ENCODE assay signal across 23 mouse cellular contexts in the genomic region with DNA sequence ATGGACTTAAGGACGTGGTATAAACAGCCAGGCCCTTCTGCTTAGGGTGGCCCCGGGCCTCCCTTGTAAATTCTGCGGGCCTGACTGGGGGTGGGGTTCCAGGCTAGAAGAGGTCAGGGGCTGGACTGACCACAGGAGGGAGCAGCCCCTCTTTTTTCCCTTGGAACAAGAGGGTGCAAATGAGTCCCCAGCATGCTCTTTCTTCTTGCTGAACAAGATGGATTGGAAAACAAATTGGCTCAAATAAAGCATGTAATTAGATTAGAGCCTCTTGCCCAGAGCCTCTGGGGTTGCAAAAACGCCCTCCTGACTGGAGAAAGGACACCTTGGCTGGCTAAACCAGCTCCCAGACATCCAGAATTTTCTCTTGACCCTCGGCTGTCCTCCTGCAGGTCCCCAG.
A peak's percentile ranks its signal among the peaks of the same experiment; 100 is the strongest.
DNase-seq lines count a peak whose midpoint lies in the region; ATAC-seq and TF ChIP-seq lines count a peak whose summit lies in the region.
"Had no signal": no experiment of that assay in that cellular context is flagged by ENCODE, and none has a peak within 500 bp of the region (broad histone marks: within the 10 kb centered on the region; RNA-seq: fewer than 3 reads in every experiment).

No protein-coding gene starts in this region.

- H3K4me1 ChIP-seq in midbrain, embryonic 10.5 days = peaks cover 34% of the 10 kb centered on the region
- peaks cover 12% of the 10 kb centered on the region for H3K4me1 ChIP-seq in midbrain, embryonic 11.5 days (ENCODE audit: control insufficient read depth, insufficient read depth, low read length)
- peaks cover 19% of the 10 kb centered on the region for H3K4me1 ChIP-seq in hindbrain, embryonic 15.5 days (replicated peaks)
- H3K4me1 ChIP-seq in stomach, postnatal 0 days (replicated peaks; ENCODE audit: control insufficient read depth, insufficient read depth) = no peaks in the 10 kb centered on the region
- H3K4me1 ChIP-seq: megakaryocyte, embryonic 14.5 days had no signal

- no peak for TF ChIP-seq EP300 in stomach, postnatal 0 days (optimal IDR thresholded peaks at IDR 0.05)

- no peak overlapping the region for H3K9ac ChIP-seq in midbrain, embryonic 11.5 days (ENCODE audit: low read length)
- H3K9ac ChIP-seq in hindbrain, embryonic 15.5 days = no peak overlapping the region
- no peak overlapping the region for H3K9ac ChIP-seq in stomach, postnatal 0 days (ENCODE audit: low read length)
- H3K9ac ChIP-seq: neural tube, embryonic 15.5 days had no signal

- peak overlapping the region; percentile 49; the same call in 1 of the 2 replicates for H3K27ac ChIP-seq in midbrain, embryonic 10.5 days (replicated peaks)
- no peak overlapping the region for H3K27ac ChIP-seq in midbrain, embryonic 11.5 days (ENCODE audit: low read depth, low read length)
- H3K27ac ChIP-seq in hindbrain, embryonic 15.5 days (replicated peaks) = no peak overlapping the region
- no peak overlapping the region for H3K27ac ChIP-seq in stomach, postnatal 0 days (replicated peaks)
- H3K27ac ChIP-seq: left cerebral cortex, adult 2 months; neural tube, embryonic 15.5 days had no signal

- DNase-seq in midbrain, embryonic 10.5 days (ENCODE audit: low spot score) = peak; percentile 34
- no peak for DNase-seq in midbrain, embryonic 11.5 days (ENCODE audit: low spot score, missing footprints)
- peak; percentile 45 for DNase-seq in embryo, embryonic 9.5 days (ENCODE audit: extremely low spot score)
- no peak for DNase-seq in stomach, postnatal 0 days (ENCODE audit: low spot score)
- DNase-seq in urinary bladder, postnatal 4 days (ENCODE audit: low spot score in 2 of 2) = no peak
- DNase-seq in left cerebral cortex, adult 11 months (ENCODE audit: low spot score) = no peak
- DNase-seq: adrenal gland, postnatal 14 days; cerebellum, adult 11 months; gastrocnemius, postnatal 10 days; heart, adult 11 months; kidney, adult 11 months; left cerebral cortex, postnatal 4 days; lung, adult 18-20 months; lung, postnatal 14 days; right cerebral cortex, postnatal 25 days; thymus, adult 18-20 months; thymus, postnatal 4 days had no signal

- no peak for ATAC-seq in midbrain, embryonic 11.5 days (ENCODE audit: low FRiP score)
- ATAC-seq in hindbrain, embryonic 15.5 days (ENCODE audit: low FRiP score, low read depth) = peak; percentile 9; the same call in 1 of the 2 replicates
- ATAC-seq in stomach, postnatal 0 days (ENCODE audit: low FRiP score, low TSS enrichment) = no peak

- no peak overlapping the region for H3K4me2 ChIP-seq in midbrain, embryonic 11.5 days
- no peak overlapping the region for H3K4me2 ChIP-seq in hindbrain, embryonic 15.5 days
- no peak overlapping the region for H3K4me2 ChIP-seq in stomach, postnatal 0 days (replicated peaks; ENCODE audit: low read depth)
- H3K4me2 ChIP-seq: liver, embryonic 11.5 days; neural tube, embryonic 15.5 days had no signal

- TF ChIP-seq CTCF in stomach, postnatal 0 days (IDR thresholded peaks at IDR 0.05; ENCODE audit: low read depth) = peak; percentile 31

- H3K9me3 ChIP-seq in midbrain, embryonic 10.5 days (replicated peaks) = peaks cover 8% of the 10 kb centered on the region; the same call in 1 of the 2 replicates
- H3K9me3 ChIP-seq in midbrain, embryonic 11.5 days (ENCODE audit: control insufficient read depth, low read length) = no peaks in the 10 kb centered on the region
- H3K9me3 ChIP-seq in hindbrain, embryonic 15.5 days = no peaks in the 10 kb centered on the region
- no peaks in the 10 kb centered on the region for H3K9me3 ChIP-seq in stomach, postnatal 0 days (ENCODE audit: control insufficient read depth, low read length)
- H3K9me3 ChIP-seq: neural tube, embryonic 15.5 days had no signal

- WGBS in midbrain, embryonic 10.5 days = 26% methylated on average over 5 of the region's 5 CpGs
- WGBS in midbrain, embryonic 11.5 days = 18% methylated on average over 5 of the region's 5 CpGs
- WGBS in hindbrain, embryonic 15.5 days = 11% methylated on average over 5 of the region's 5 CpGs
- WGBS in stomach, postnatal 0 days = 42% methylated on average over 5 of the region's 5 CpGs

- peaks cover 73% of the 10 kb centered on the region for H3K36me3 ChIP-seq in midbrain, embryonic 10.5 days
- no peaks in the 10 kb centered on the region; the same call in 1 of the 2 replicates for H3K36me3 ChIP-seq in midbrain, embryonic 11.5 days (ENCODE audit: control insufficient read depth, insufficient read depth, low read length)
- no peaks in the 10 kb centered on the region for H3K36me3 ChIP-seq in hindbrain, embryonic 15.5 days
- H3K36me3 ChIP-seq in stomach, postnatal 0 days (ENCODE audit: control insufficient read depth, insufficient read depth, low read length) = no peaks in the 10 kb centered on the region

- no peak overlapping the region for H3K4me3 ChIP-seq in midbrain, embryonic 10.5 days
- no peak overlapping the region for H3K4me3 ChIP-seq in midbrain, embryonic 11.5 days (ENCODE audit: low read depth, low read length)
- H3K4me3 ChIP-seq in hindbrain, embryonic 15.5 days = no peak overlapping the region
- H3K4me3 ChIP-seq in stomach, postnatal 0 days (ENCODE audit: low read depth, low read length) = no peak overlapping the region
- H3K4me3 ChIP-seq: left cerebral cortex, adult 2 months; megakaryocyte, embryonic 14.5 days; myocyte; neural tube, embryonic 15.5 days had no signal

- peaks cover 92% of the 10 kb centered on the region for H3K27me3 ChIP-seq in midbrain, embryonic 10.5 days (ENCODE audit: low read depth, poor library complexity, severe bottlenecking)
- peaks cover 29% of the 10 kb centered on the region for H3K27me3 ChIP-seq in midbrain, embryonic 11.5 days (ENCODE audit: control insufficient read depth, insufficient read depth, low read length)
- peaks cover 20% of the 10 kb centered on the region; the same call in 1 of the 2 replicates for H3K27me3 ChIP-seq in hindbrain, embryonic 15.5 days
- no peaks in the 10 kb centered on the region for H3K27me3 ChIP-seq in stomach, postnatal 0 days (ENCODE audit: control insufficient read depth, insufficient read depth, low read length)

Comparison
In these comparisons a context has a peak if more than half of its experiments do, and no peak if none do; other contexts are left out.
1. DNase-seq: peak in midbrain, embryonic 10.5 days (single experiment) and embryo, embryonic 9.5 days (single experiment); none in midbrain, embryonic 11.5 days (single experiment), stomach, postnatal 0 days (single experiment), urinary bladder, postnatal 4 days (0 of 2) and left cerebral cortex, adult 11 months (single experiment).